Mouse (Mus musculus) lung, adult 18-20 months (tissue): ENCODE data around the gene Frmd4a.

Source experiments
- DNase-seq, 2 experiments: peaks; one replicate each; pipeline ENCODE4 v3.0.0; 2022; ENCODE audit warnings: mixed read lengths in 2 of 2

Gene Frmd4a

GRCm38 (mm10) chr2:4401597-4402581, 384.4 kb downstream of the Frmd4a start:
- no peak for DNase-seq

- DNase-seq = no peak
Observed at GRCm38 (mm10) chr2:4406977-4407376, 389.5 kb downstream of the Frmd4a start.

GRCm38 (mm10) chr2:4409810-4410433, 392.4 kb downstream of the Frmd4a start:
- DNase-seq = no peak

- DNase-seq = peak; percentile 53 to 69
Observed at GRCm38 (mm10) chr2:4412870-4413595, 395.5 kb downstream of the Frmd4a start.

- DNase-seq = no peak
Observed at GRCm38 (mm10) chr2:4413596-4414335, 396.2 kb downstream of the Frmd4a start.

GRCm38 (mm10) chr2:4420679-4421312, 403.3 kb downstream of the Frmd4a start:
- DNase-seq = no peak

- peak in 1 of 2 experiments; percentile 39 for DNase-seq
Observed at GRCm38 (mm10) chr2:4421757-4422156, 404.2 kb downstream of the Frmd4a start.

- no peak for DNase-seq
Observed at GRCm38 (mm10) chr2:4423896-4424295, 406.4 kb downstream of the Frmd4a start.

- DNase-seq = peak in 1 of 2 experiments; percentile 9
Observed at GRCm38 (mm10) chr2:4428407-4428855, 410.9 kb downstream of the Frmd4a start.

GRCm38 (mm10) chr2:4433119-4433518, 415.6 kb downstream of the Frmd4a start:
- DNase-seq = no peak

- no peak for DNase-seq
Observed at GRCm38 (mm10) chr2:4435051-4435450, 417.5 kb downstream of the Frmd4a start.

GRCm38 (mm10) chr2:4436361-4437231, 419.1 kb downstream of the Frmd4a start:
- DNase-seq = no peak

GRCm38 (mm10) chr2:4438739-4439138, 421.2 kb downstream of the Frmd4a start:
- DNase-seq = no peak

GRCm38 (mm10) chr2:4439909-4440308, 422.4 kb downstream of the Frmd4a start:
- no peak for DNase-seq

- no peak for DNase-seq
Observed at GRCm38 (mm10) chr2:4441840-4442239, 424.3 kb downstream of the Frmd4a start.

- no peak for DNase-seq
Observed at GRCm38 (mm10) chr2:4444740-4445139, 427.2 kb downstream of the Frmd4a start.

GRCm38 (mm10) chr2:4445629-4446400, 428.3 kb downstream of the Frmd4a start:
- peak; percentile 23 to 41 for DNase-seq

GRCm38 (mm10) chr2:4449860-4450480, 432.5 kb downstream of the Frmd4a start:
- DNase-seq = peak in 1 of 2 experiments; percentile 23
